Mouse (Mus musculus): Measurements from ENCODE around the gene Slc25a34. TPM values are rescaled to one million over a fixed set of nuclear protein-coding genes. Genes with fewer than 3 reads are reported as not detected.

Gene Slc25a34
- polyA plus RNA-seq, 1 experiment, result 7.7 TPM

DNA sequence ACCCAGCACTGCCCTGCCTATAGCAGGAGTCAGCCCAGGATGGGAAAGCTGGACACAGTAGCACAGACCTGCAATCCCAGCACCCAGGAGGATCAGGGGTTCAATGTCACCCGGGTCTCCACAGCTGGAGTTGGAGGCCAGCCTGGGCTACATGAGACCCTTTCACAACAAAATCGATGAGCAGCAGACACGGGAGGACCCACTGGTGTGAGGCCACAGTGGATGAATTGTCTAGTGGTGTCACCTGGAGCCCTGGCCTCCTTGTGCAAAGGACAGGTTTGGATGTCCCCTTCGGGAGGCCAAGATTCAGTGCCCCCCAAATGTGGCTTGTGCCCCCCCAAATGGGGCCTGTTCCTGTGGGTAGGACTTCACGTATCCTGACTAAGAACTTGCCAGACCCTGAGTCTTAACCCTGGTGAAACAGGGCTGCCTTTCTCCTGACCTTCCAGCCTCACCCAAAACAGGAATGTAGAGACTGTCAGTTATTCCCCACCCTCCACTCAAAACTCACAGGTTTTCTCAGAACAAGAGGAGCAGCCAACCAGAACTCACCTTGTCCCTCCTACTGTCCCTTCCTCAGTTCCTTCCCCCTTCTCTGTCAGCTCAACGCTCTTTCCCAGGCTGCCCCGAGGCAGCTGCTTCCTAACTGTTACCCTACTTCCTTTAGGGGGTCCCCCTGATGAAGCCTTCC, 50.8 kb downstream of the Slc25a34 start:
- no peak for TF ChIP-seq CTCF (IDR thresholded peaks at IDR 0.05; ENCODE audit: borderline replicate concordance, insufficient read depth, low read depth, low read length)
- no peak for TF ChIP-seq POLR2A (IDR thresholded peaks at IDR 0.05; ENCODE audit: borderline replicate concordance, insufficient read depth, low read length)
- Histone ChIP-seq H3K27ac (ENCODE audit: insufficient read depth, low read length) (no peak overlapping the region), H3K4me3 (replicated peaks; ENCODE audit: insufficient read depth, low read depth, low read length) (no peak overlapping the region), H3K27me3 (ENCODE audit: control insufficient read depth, insufficient read depth, low read length) (no peaks in the 10 kb centered on the region), H3K4me1 (ENCODE audit: control insufficient read depth, insufficient read depth, low read length) (no peaks in the 10 kb centered on the region)
- WGBS, result 80% methylated on average over 7 of the region's 7 CpGs
- DNase-seq, result no peak

DNA sequence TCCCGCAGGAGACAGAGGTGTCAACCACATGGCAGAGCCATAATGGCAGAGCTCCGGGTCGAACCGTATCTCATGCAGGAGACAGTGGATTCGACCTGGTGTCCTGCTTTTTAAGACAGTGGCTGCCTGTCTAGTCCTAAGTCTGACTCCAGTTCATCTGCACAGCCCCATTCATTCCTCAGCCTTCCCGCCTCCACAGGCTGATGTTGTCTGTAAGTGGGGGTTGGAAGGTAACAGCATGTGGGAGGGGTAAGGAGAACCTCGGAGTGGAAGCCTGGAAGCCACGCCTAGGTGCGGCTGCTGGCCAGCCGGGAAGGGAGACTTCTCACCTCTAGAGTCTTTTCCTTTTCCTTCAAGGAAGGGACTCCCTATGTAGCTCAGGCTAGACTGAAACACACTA, 51.7 kb downstream of the Slc25a34 start:
- H3K27ac ChIP-seq (ENCODE audit: insufficient read depth, low read length), result no peak overlapping the region
- H3K4me3 ChIP-seq (replicated peaks; ENCODE audit: insufficient read depth, low read depth, low read length), result no peak overlapping the region
- 84% methylated on average over 10 of the region's 10 CpGs for WGBS
- DNase-seq, result no peak
- H3K27me3 ChIP-seq (ENCODE audit: control insufficient read depth, insufficient read depth, low read length), result no peaks in the 10 kb centered on the region
- no peaks in the 10 kb centered on the region for H3K4me1 ChIP-seq (ENCODE audit: control insufficient read depth, insufficient read depth, low read length)
- no peak for TF ChIP-seq CTCF (IDR thresholded peaks at IDR 0.05; ENCODE audit: borderline replicate concordance, insufficient read depth, low read depth, low read length)

DNA sequence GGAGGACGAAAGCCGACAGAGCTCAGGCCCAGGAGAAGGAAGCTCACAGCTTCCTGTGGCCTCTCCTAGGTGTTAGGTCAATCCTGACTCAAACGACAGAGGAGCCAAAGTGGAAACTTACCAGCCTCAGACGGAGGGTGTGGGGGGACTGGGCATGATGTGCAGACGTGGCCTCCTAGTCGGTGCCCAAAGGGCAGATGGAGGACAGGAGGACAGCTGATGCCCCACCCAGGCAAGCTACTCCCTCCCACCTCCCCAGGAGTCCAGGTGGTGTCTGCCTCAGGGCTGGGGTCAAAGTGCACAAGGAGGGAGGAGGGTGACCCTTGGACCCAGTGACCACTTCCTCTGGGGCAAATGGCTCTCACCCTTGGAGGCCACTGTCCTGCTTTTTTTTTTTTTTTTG, 52.3 kb downstream of the Slc25a34 start:
- Histone ChIP-seq H3K27me3 (ENCODE audit: control insufficient read depth, insufficient read depth, low read length) (no peaks in the 10 kb centered on the region), H3K27ac (ENCODE audit: insufficient read depth, low read length) (no peak overlapping the region), H3K4me3 (replicated peaks; ENCODE audit: insufficient read depth, low read depth, low read length) (no peak overlapping the region), H3K4me1 (ENCODE audit: control insufficient read depth, insufficient read depth, low read length) (no peaks in the 10 kb centered on the region)
- no peak for TF ChIP-seq POLR2A (IDR thresholded peaks at IDR 0.05; ENCODE audit: borderline replicate concordance, insufficient read depth, low read length)
- TF ChIP-seq CTCF (IDR thresholded peaks at IDR 0.05; ENCODE audit: borderline replicate concordance, insufficient read depth, low read depth, low read length), result no peak
- 50% methylated on average over 6 of the region's 6 CpGs for WGBS
- DNase-seq, result no peak

DNA sequence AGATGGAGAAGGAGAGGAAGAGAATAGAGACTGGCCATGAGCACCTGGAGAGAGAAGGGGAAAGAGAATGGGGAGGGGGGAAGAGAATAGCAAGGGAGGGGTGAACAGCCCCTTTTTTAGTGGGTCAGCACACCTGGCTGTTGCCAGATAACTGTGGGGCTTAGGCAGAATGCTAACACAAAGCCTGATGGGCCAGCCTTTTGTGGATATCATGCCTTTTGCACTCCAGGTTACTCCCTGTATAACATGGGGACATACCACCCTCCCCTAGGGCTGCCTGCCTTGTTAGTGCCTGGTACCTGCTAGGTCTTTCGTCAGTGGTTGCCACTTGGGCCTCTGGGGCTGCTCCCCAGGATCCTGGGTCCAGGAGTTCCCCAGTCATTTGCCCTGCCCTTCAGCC, 52.8 kb downstream of the Slc25a34 start:
- H3K4me3 ChIP-seq (replicated peaks; ENCODE audit: insufficient read depth, low read depth, low read length), result no peak overlapping the region
- WGBS, result 88% methylated on average over 1 of the region's 1 CpGs
- no peak for DNase-seq
- no peaks in the 10 kb centered on the region for H3K4me1 ChIP-seq (ENCODE audit: control insufficient read depth, insufficient read depth, low read length)
- no peak overlapping the region for H3K27ac ChIP-seq (ENCODE audit: insufficient read depth, low read length)
- H3K27me3 ChIP-seq (ENCODE audit: control insufficient read depth, insufficient read depth, low read length), result no peaks in the 10 kb centered on the region
- no peak for TF ChIP-seq CTCF (IDR thresholded peaks at IDR 0.05; ENCODE audit: borderline replicate concordance, insufficient read depth, low read depth, low read length)
- TF ChIP-seq POLR2A (IDR thresholded peaks at IDR 0.05; ENCODE audit: borderline replicate concordance, insufficient read depth, low read length), result no peak

DNA sequence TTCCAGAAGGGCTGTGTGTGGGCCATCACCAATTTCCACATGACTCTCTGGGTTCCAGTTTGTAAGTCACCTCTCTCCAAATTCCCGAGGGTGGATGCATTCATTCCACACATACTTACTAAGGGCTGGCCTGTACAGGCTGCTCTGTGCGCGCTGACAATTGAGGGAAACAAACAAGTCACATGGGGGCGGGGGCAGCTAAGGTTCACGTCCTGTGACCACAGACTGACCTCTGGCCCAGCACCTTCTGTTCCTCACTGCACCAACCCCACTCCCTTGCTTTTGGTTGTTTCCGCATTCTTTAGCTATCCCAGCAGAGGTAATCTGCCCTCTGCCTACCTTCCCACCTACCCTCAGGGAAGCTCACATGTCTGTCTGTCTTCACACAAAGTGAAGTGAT, 53.6 kb downstream of the Slc25a34 start:
- 87% methylated on average over 6 of the region's 6 CpGs for WGBS
- DNase-seq, result no peak
- no peak overlapping the region for H3K4me3 ChIP-seq (replicated peaks; ENCODE audit: insufficient read depth, low read depth, low read length)
- H3K4me1 ChIP-seq (ENCODE audit: control insufficient read depth, insufficient read depth, low read length), result no peaks in the 10 kb centered on the region
- H3K27ac ChIP-seq (ENCODE audit: insufficient read depth, low read length), result no peak overlapping the region; the same call in 1 of the 2 replicates
- no peaks in the 10 kb centered on the region for H3K27me3 ChIP-seq (ENCODE audit: control insufficient read depth, insufficient read depth, low read length)
- TF ChIP-seq POLR2A (IDR thresholded peaks at IDR 0.05; ENCODE audit: borderline replicate concordance, insufficient read depth, low read length) (no peak), CTCF (IDR thresholded peaks at IDR 0.05; ENCODE audit: borderline replicate concordance, insufficient read depth, low read depth, low read length) (no peak)

GRCm38 (mm10) chr4:141568966-141569365, 54.7 kb downstream of the Slc25a34 start:
- WGBS, result 88% methylated on average over 5 of the region's 5 CpGs
- Histone ChIP-seq H3K4me1 (ENCODE audit: control insufficient read depth, insufficient read depth, low read length) (no peaks in the 10 kb centered on the region), H3K4me3 (replicated peaks; ENCODE audit: insufficient read depth, low read depth, low read length) (no peak overlapping the region), H3K27ac (ENCODE audit: insufficient read depth, low read length) (no peak overlapping the region), H3K27me3 (ENCODE audit: control insufficient read depth, insufficient read depth, low read length) (no peaks in the 10 kb centered on the region)
- no peak for DNase-seq
- no peak for TF ChIP-seq CTCF (IDR thresholded peaks at IDR 0.05; ENCODE audit: borderline replicate concordance, insufficient read depth, low read depth, low read length)
- TF ChIP-seq POLR2A (IDR thresholded peaks at IDR 0.05; ENCODE audit: borderline replicate concordance, insufficient read depth, low read length), result no peak

Other genes with a start within 250 kb of the Slc25a34 start
- 0.03 TPM in 1 of 2 replicates, not detected in the other for gene Clcnka, start 225.1 kb downstream of the Slc25a34 start, polyA plus RNA-seq (2012; rRNA removed)
- not detected in 2 replicates for gene Clcnkb, start 207.8 kb downstream of the Slc25a34 start, polyA plus RNA-seq (2012; rRNA removed)
- 0.10 and 0.16 TPM in 2 replicates for gene Hspb7, start 203.0 kb downstream of the Slc25a34 start, polyA plus RNA-seq (2012; rRNA removed)
- 8.7 and 12.9 TPM in 2 replicates for gene Srarp, start 187.7 kb downstream of the Slc25a34 start, polyA plus RNA-seq (2012; rRNA removed)
- gene Zbtb17, start 179.2 kb downstream of the Slc25a34 start, polyA plus RNA-seq (2012; rRNA removed), result 34.7 TPM in 2 replicates
- 16.6 and 18.6 TPM in 2 replicates for gene Spen, start 85.2 kb downstream of the Slc25a34 start, polyA plus RNA-seq (2012; rRNA removed)
- 2.3 and 2.6 TPM in 2 replicates for gene Fblim1, start 17.7 kb downstream of the Slc25a34 start, polyA plus RNA-seq (2012; rRNA removed)
- 0.57 and 0.73 TPM in 2 replicates for gene Tmem82, start 5.2 kb downstream of the Slc25a34 start, polyA plus RNA-seq (2012; rRNA removed)
- gene Plekhm2, start 41.1 kb upstream of the Slc25a34 start, polyA plus RNA-seq (2012; rRNA removed), result 124 and 130 TPM in 2 replicates
- gene Rsc1a1, start 61.8 kb upstream of the Slc25a34 start, polyA plus RNA-seq (2012; rRNA removed), result 7.4 and 8.1 TPM in 2 replicates
- 20.4 and 21.1 TPM in 2 replicates for gene Ddi2, start 99.6 kb upstream of the Slc25a34 start, polyA plus RNA-seq (2012; rRNA removed)
- 1.5 and 2.7 TPM in 2 replicates for gene Agmat, start 122.9 kb upstream of the Slc25a34 start, polyA plus RNA-seq (2012; rRNA removed)
- 27.3 and 28.1 TPM in 2 replicates for gene Dnajc16, start 167.1 kb upstream of the Slc25a34 start, polyA plus RNA-seq (2012; rRNA removed)
- 20.0 and 21.8 TPM in 2 replicates for gene Casp9, start 169.8 kb upstream of the Slc25a34 start, polyA plus RNA-seq (2012; rRNA removed)
- 0.13 and 0.16 TPM in 2 replicates for gene Cela2a, start 202.3 kb upstream of the Slc25a34 start, polyA plus RNA-seq (2012; rRNA removed)
- not detected in 2 replicates for gene Ctrc, start 222.5 kb upstream of the Slc25a34 start, polyA plus RNA-seq (2012; rRNA removed)

Data from cerebellum, adult 2 months (tissue).